Mouse (Mus musculus): ENCODE measurements around the gene Sec23ip.

GRCm38 (mm10) chr7:128705735-128706134, 39.0 kb upstream of the Sec23ip start:
- TF ChIP-seq CTCF (IDR thresholded peaks at IDR 0.05) (no peak), POLR2A (IDR thresholded peaks at IDR 0.05; ENCODE audit: insufficient read depth, low read depth, low read length) (no peak), EP300 (IDR thresholded peaks at IDR 0.05; ENCODE audit: insufficient read depth, low read depth, low read length) (peak; percentile 80)

All from heart, adult 2 months (tissue).